In the genomic region with DNA sequence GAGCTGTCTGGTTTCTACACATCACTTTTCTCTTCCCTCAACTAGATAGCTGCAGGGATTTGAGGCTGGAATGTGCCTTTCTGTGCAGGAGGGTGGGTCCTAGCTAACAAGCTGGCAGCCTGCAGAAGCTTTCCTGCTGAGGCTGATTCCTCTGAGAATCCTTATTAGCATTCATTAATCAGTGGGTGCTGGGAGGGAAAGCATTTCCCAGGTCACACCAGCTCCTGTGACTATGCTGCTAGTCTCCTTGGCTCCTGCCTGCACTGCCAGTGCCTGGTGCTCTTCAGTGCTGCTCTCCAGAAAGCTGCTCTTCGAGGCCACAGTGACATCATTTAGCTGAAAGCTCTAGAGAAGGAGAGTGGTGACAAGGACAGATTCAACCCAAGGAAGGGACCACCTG, we compare ENCODE assay signal across 9 mouse cellular contexts.
A peak's percentile ranks its signal among the peaks of the same experiment; 100 is the strongest.
DNase-seq lines count a peak whose midpoint lies in the region; TF ChIP-seq lines count a peak whose summit lies in the region.
"Had no signal": no experiment of that assay in that cellular context is flagged by ENCODE, and none has a peak within 500 bp of the region (broad histone marks: within the 10 kb centered on the region; RNA-seq: fewer than 3 reads in every experiment).

No protein-coding gene starts in this region.

- no peaks in the 10 kb centered on the region for H3K27me3 ChIP-seq in hindbrain, embryonic 10.5 days (ENCODE audit: insufficient read depth, poor library complexity, severe bottlenecking)
- no peaks in the 10 kb centered on the region for H3K27me3 ChIP-seq in thymus, adult 2 months (ENCODE audit: control insufficient read depth, insufficient read depth, low read length)

- peak; percentile 51 for DNase-seq in kidney, adult 9 months
- DNase-seq in kidney, postnatal 25 days = no peak
- DNase-seq in hindbrain, embryonic 10.5 days (ENCODE audit: low spot score) = no peak
- DNase-seq in retina, embryonic 14.5 days (ENCODE audit: low spot score) = peak; percentile 75
- DNase-seq in urinary bladder, postnatal 14 days (ENCODE audit: low spot score) = no peak
- DNase-seq in thymus, adult 2 months = no peak
- DNase-seq: gastrocnemius, postnatal 10 days had no signal

- TF ChIP-seq POLR2A in cortical plate, adult 2 months (IDR thresholded peaks at IDR 0.05; ENCODE audit: extremely low read depth, insufficient read depth, low read length) = no peak
- TF ChIP-seq POLR2A in thymus, adult 2 months (IDR thresholded peaks at IDR 0.05; ENCODE audit: control insufficient read depth, extremely low read depth, insufficient read depth, low read length, poor library complexity) = no peak

- 0 out of 2 replicates have a peak overlapping the region, but pooled peaks have one; percentile 10 for H3K27ac ChIP-seq in cortical plate, adult 2 months (ENCODE audit: insufficient read depth, low read length)
- peak overlapping the region; percentile 59 for H3K27ac ChIP-seq in hindbrain, embryonic 10.5 days
- no peak overlapping the region for H3K27ac ChIP-seq in thymus, adult 2 months (ENCODE audit: control insufficient read depth, insufficient read depth, low read length)

- TF ChIP-seq CTCF in cortical plate, adult 2 months (IDR thresholded peaks at IDR 0.05; ENCODE audit: extremely low read depth, insufficient read depth, low read length) = no peak
- TF ChIP-seq CTCF in thymus, adult 2 months (IDR thresholded peaks at IDR 0.05; ENCODE audit: borderline replicate concordance, control insufficient read depth, extremely low read depth, insufficient read depth, low read length, poor library complexity) = no peak

- no peaks in the 10 kb centered on the region for H3K36me3 ChIP-seq in hindbrain, embryonic 10.5 days
- no peaks in the 10 kb centered on the region for H3K36me3 ChIP-seq in thymus, adult 2 months (ENCODE audit: control insufficient read depth, insufficient read depth, low read length)

- WGBS in hindbrain, embryonic 10.5 days = 24% methylated on average over 1 of the region's 1 CpGs
- 58% methylated on average over 1 of the region's 1 CpGs for WGBS in thymus, adult 2 months

- H3K4me3 ChIP-seq in cortical plate, adult 2 months (ENCODE audit: insufficient read depth, low read length) = no peak overlapping the region
- H3K4me3 ChIP-seq in hindbrain, embryonic 10.5 days = no peak overlapping the region
- H3K4me3 ChIP-seq in thymus, adult 2 months (ENCODE audit: control insufficient read depth, insufficient read depth, low read length) = no peak overlapping the region
- H3K4me3 ChIP-seq: megakaryocyte, embryonic 14.5 days had no signal

- H3K9me3 ChIP-seq in hindbrain, embryonic 10.5 days = no peaks in the 10 kb centered on the region
- H3K9me3 ChIP-seq: megakaryocyte, embryonic 14.5 days had no signal

- peaks cover 4% of the 10 kb centered on the region; the same call in 1 of the 2 replicates for H3K4me1 ChIP-seq in cortical plate, adult 2 months (ENCODE audit: control insufficient read depth, insufficient read depth, low read length)
- peaks cover 39% of the 10 kb centered on the region for H3K4me1 ChIP-seq in hindbrain, embryonic 10.5 days (replicated peaks)
- peaks cover 14% of the 10 kb centered on the region; the same call in 1 of the 2 replicates for H3K4me1 ChIP-seq in thymus, adult 2 months (replicated peaks; ENCODE audit: control insufficient read depth, insufficient read depth, low read length)

Comparison
In these comparisons a context has a peak if more than half of its experiments do, and no peak if none do; other contexts are left out.
1. DNase-seq: peak in kidney, adult 9 months (single experiment) and retina, embryonic 14.5 days (single experiment); none in kidney, postnatal 25 days (0 of 2), hindbrain, embryonic 10.5 days (single experiment), urinary bladder, postnatal 14 days (single experiment) and thymus, adult 2 months (single experiment).